Comparison of ENCODE assay signal across 10 mouse cellular contexts in the genomic region with DNA sequence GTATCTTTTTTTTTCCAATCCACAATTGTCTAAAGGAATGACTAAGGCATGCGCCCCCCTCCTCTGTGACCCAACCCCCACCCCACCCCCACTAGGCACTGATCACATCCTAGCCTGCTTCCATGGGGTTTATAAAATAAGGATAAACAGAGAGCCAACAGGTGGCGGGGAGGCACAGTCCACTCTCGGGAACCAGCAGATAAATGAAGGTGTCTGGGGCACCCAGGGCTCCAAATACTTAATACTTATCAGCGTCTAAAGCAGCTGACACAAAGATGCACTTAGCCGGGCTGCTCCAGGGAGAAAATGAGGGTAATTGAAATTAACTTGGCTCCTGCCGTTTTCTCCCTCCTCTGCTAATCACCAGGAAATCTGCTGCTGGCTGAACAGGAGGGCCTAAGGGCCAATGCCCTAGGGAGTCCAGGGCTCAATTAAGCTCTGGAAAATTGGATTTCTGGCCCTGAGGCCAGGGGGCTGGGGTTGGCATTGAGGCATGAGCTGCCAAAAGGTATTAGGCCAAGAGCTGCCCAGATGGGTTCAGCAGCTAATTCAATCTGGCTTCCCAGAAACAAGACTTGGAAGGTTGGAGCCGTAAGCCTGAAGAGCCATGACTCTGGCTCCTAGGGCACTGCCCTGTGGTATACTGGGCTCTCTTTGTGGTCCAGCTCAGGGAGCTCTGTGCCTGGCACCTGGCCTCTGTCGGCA. TPM values are rescaled to one million over a fixed set of nuclear protein-coding genes. Genes with fewer than 3 reads are reported as not detected.
DNase-seq lines count a peak whose midpoint lies in the region; ATAC-seq and TF ChIP-seq lines count a peak whose summit lies in the region.
"Had no signal": no experiment of that assay in that cellular context is flagged by ENCODE, and none has a peak within 500 bp of the region (broad histone marks: within the 10 kb centered on the region; RNA-seq: fewer than 3 reads in every experiment).

No protein-coding gene starts in this region.

- H3K9ac ChIP-seq in heart, embryonic 12.5 days: no peak overlapping the region
- H3K9ac ChIP-seq in hindbrain, embryonic 12.5 days: 0 out of 2 replicates have a peak overlapping the region, but pooled peaks have one; percentile 13
- no peak overlapping the region for H3K9ac ChIP-seq in liver, postnatal 0 days (replicated peaks)
- H3K9ac ChIP-seq: lung, embryonic 15.5 days had no signal

- no peak for DNase-seq in heart, postnatal 25 days (ENCODE audit: low spot score)
- peak; percentile 72 for DNase-seq in embryo, embryonic 10.5 days (ENCODE audit: low spot score)
- peak; percentile 42 for DNase-seq in neural tube, embryonic 10.5 days (ENCODE audit: extremely low spot score, low spot score)
- no peak for DNase-seq in liver, postnatal 0 days
- DNase-seq in natural killer cell, adult 2 months (ENCODE audit: low spot score in 2 of 2): no peak
- no peak for DNase-seq in ovary, adult 18-20 months (ENCODE audit: low spot score)

- H3K36me3 ChIP-seq in heart, embryonic 12.5 days: no peaks in the 10 kb centered on the region
- no peaks in the 10 kb centered on the region for H3K36me3 ChIP-seq in hindbrain, embryonic 12.5 days
- no peaks in the 10 kb centered on the region for H3K36me3 ChIP-seq in liver, postnatal 0 days (replicated peaks; ENCODE audit: insufficient read depth, low read length)
- H3K36me3 ChIP-seq: lung, embryonic 15.5 days had no signal

- no peak for TF ChIP-seq EP300 in liver, postnatal 0 days (IDR thresholded peaks at IDR 0.05; ENCODE audit: low read depth)

- H3K4me1 ChIP-seq in heart, embryonic 12.5 days (replicated peaks): peaks cover 20% of the 10 kb centered on the region; the same call in 1 of the 2 replicates
- peaks cover 25% of the 10 kb centered on the region for H3K4me1 ChIP-seq in hindbrain, embryonic 12.5 days
- no peaks in the 10 kb centered on the region for H3K4me1 ChIP-seq in liver, postnatal 0 days (ENCODE audit: insufficient read depth)
- H3K4me1 ChIP-seq: lung, embryonic 15.5 days had no signal

- H3K9me3 ChIP-seq in heart, embryonic 12.5 days (replicated peaks): no peaks in the 10 kb centered on the region
- no peaks in the 10 kb centered on the region for H3K9me3 ChIP-seq in hindbrain, embryonic 12.5 days (replicated peaks)
- no peaks in the 10 kb centered on the region for H3K9me3 ChIP-seq in liver, postnatal 0 days (ENCODE audit: low read length)
- H3K9me3 ChIP-seq: lung, embryonic 15.5 days had no signal

- peak overlapping the region; percentile 25; the same call in 1 of the 2 replicates for H3K4me2 ChIP-seq in heart, embryonic 12.5 days
- H3K4me2 ChIP-seq in hindbrain, embryonic 12.5 days (replicated peaks): no peak overlapping the region
- no peak overlapping the region for H3K4me2 ChIP-seq in liver, postnatal 0 days (ENCODE audit: low read depth, low read length)
- H3K4me2 ChIP-seq: lung, embryonic 15.5 days had no signal

- TF ChIP-seq CTCF in liver, postnatal 0 days (IDR thresholded peaks at IDR 0.05; ENCODE audit: low read depth): no peak

- no peak; the same call in 1 of the 2 replicates for ATAC-seq in heart, embryonic 12.5 days (ENCODE audit: insufficient number of reproducible peaks, low FRiP score)
- peak; percentile 93 for ATAC-seq in hindbrain, embryonic 12.5 days (ENCODE audit: low FRiP score)
- no peak for ATAC-seq in liver, postnatal 0 days

- 21% methylated on average over 8 of the region's 8 CpGs for WGBS in heart, embryonic 12.5 days
- WGBS in hindbrain, embryonic 12.5 days: 24% methylated on average over 8 of the region's 8 CpGs
- 63% methylated on average over 8 of the region's 8 CpGs for WGBS in liver, postnatal 0 days (ENCODE audit: insufficient replicate concordance)

- no peak overlapping the region for H3K27ac ChIP-seq in heart, embryonic 12.5 days (ENCODE audit: poor library complexity, severe bottlenecking)
- H3K27ac ChIP-seq in hindbrain, embryonic 12.5 days: peak overlapping the region; percentile 44; the same call in 1 of the 2 replicates
- H3K27ac ChIP-seq in liver, postnatal 0 days (ENCODE audit: low read depth): no peak overlapping the region
- H3K27ac ChIP-seq: lung, embryonic 15.5 days had no signal

- intact Hi-C loops in heart, postnatal 25 days (cut with DNase I): no loop called here

- H3K27me3 ChIP-seq in heart, embryonic 12.5 days (replicated peaks): no peaks in the 10 kb centered on the region
- no peaks in the 10 kb centered on the region for H3K27me3 ChIP-seq in hindbrain, embryonic 12.5 days
- no peaks in the 10 kb centered on the region for H3K27me3 ChIP-seq in liver, postnatal 0 days (ENCODE audit: insufficient read depth, low read length)
- H3K27me3 ChIP-seq: lung, embryonic 15.5 days had no signal

- no peak overlapping the region for H3K4me3 ChIP-seq in heart, embryonic 12.5 days
- no peak overlapping the region for H3K4me3 ChIP-seq in hindbrain, embryonic 12.5 days
- no peak overlapping the region for H3K4me3 ChIP-seq in liver, postnatal 0 days (ENCODE audit: low read depth, low read length)
- H3K4me3 ChIP-seq: lung, embryonic 15.5 days had no signal

RNA-seq across cellular contexts. Expression of a gene that starts 18.8 kb away (rescaled TPM):
- 0.27 and 0.47 TPM in 2 replicates for polyA plus RNA-seq in heart, embryonic 12.5 days (2016; fragmentation: Nextera tagmentation; extraction: Ambion mirVana)
- not detected for total RNA-seq in heart, postnatal 25 days (2021)
- polyA plus RNA-seq in hindbrain, embryonic 12.5 days (2016; fragmentation: Nextera tagmentation; extraction: Ambion mirVana): 1.5 and 2.0 TPM in 2 replicates
- not detected in 2 replicates for polyA plus RNA-seq in liver, postnatal 0 days (2015; fragmentation: Nextera tagmentation; extraction: Ambion mirVana)
- total RNA-seq: hematopoietic stem cell, adult 5-6 weeks had no signal

RNA-seq across cellular contexts. Expression of a gene that starts 41.0 kb away (rescaled TPM):
- 0.13 TPM in 1 of 2 replicates, not detected in the other for polyA plus RNA-seq in heart, embryonic 12.5 days (2016; fragmentation: Nextera tagmentation; extraction: Ambion mirVana)
- total RNA-seq in heart, postnatal 25 days (2021): not detected
- polyA plus RNA-seq in hindbrain, embryonic 12.5 days (2016; fragmentation: Nextera tagmentation; extraction: Ambion mirVana): 15.0 and 17.1 TPM in 2 replicates
- polyA plus RNA-seq in liver, postnatal 0 days (2015; fragmentation: Nextera tagmentation; extraction: Ambion mirVana): not detected in 2 replicates
- total RNA-seq: hematopoietic stem cell, adult 5-6 weeks had no signal

Comparison
In these comparisons a context has a peak if more than half of its experiments do, and no peak if none do; other contexts are left out.
1. DNase-seq: peak in embryo, embryonic 10.5 days (single experiment) and neural tube, embryonic 10.5 days (single experiment); none in heart, postnatal 25 days (single experiment), liver, postnatal 0 days (single experiment), natural killer cell, adult 2 months (0 of 2) and ovary, adult 18-20 months (single experiment).
2. RNA of a gene that starts 41.0 kb away (polyA plus RNA-seq): 15.0 to 17.1 TPM in hindbrain, embryonic 12.5 days; 0.13 TPM in heart, embryonic 12.5 days and not detected in liver, postnatal 0 days; every median in the first group is over 10 times any median in the second.